Mouse (Mus musculus): ENCODE data around the gene Syt9.

- TF ChIP-seq GATA1 (IDR thresholded peaks at IDR 0.05; ENCODE audit: borderline replicate concordance, low read length) (no peak), FLI1 (IDR thresholded peaks at IDR 0.05; ENCODE audit: low read length) (no peak)
These were observed 84.6 kb downstream of the Syt9 start for GRCm38 (mm10) chr7:107455118-107455521.
